Mouse (Mus musculus): ENCODE data around the gene Exoc6. TPM values are rescaled to one million over a fixed set of nuclear protein-coding genes. Genes with fewer than 3 reads are reported as not detected.

The Exoc6 gene
- total and polyA plus RNA-seq, 3 experiments: 30.2 to 41.2 TPM; not detected in 1

DNA sequence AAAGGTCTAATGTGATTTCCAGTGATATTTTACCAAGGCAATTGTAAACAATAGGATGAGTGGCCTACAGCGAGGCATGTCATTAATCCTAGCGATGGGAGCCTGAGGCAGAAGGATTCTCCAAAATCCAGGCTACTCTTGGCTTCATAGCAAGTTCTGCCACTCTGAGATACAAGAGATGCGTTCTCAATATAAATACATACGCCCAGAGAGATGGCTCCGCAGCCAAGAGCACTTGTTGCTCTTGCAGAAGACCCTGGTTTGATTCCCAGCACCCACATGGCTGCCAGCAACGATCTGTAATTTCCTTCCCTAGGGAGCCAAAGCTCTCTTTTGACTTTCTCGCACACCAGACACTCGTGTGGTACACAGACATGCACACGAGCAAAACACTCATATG is 20.9 kb upstream of the Exoc6 start:
- Histone ChIP-seq H3K4me1 (ENCODE audit: control insufficient read depth in 1 of 2, insufficient read depth in 2 of 2, low read length in 2 of 2) (peaks cover 9 to 20% of the 10 kb centered on the region in 2 experiments), H3K27me3 (ENCODE audit: control insufficient read depth in 1 of 2, insufficient read depth in 2 of 2, low read length in 2 of 2) (no peaks in the 10 kb centered on the region), H3K9me3 (replicated peaks; ENCODE audit: insufficient read depth, low read length) (no peaks in the 10 kb centered on the region), H3K27ac (ENCODE audit: control insufficient read depth, low read depth, low read length) (peak overlapping the region; percentile 78; the same call in 1 of the 2 replicates), H3K79me2 (ENCODE audit: control insufficient read depth, insufficient read depth, low read length, poor library complexity) (no peaks in the 10 kb centered on the region), H3K36me3 (ENCODE audit: control insufficient read depth in 1 of 2, insufficient read depth in 2 of 2, low read length in 2 of 2) (peaks cover 0 to 14% of the 10 kb centered on the region in 2 experiments; a peak in 2 of 4 replicates), H3K9ac (ENCODE audit: control insufficient read depth, low read depth, low read length, poor library complexity, severe bottlenecking) (no peak overlapping the region), H3K4me3 (ENCODE audit: control insufficient read depth in 1 of 2, insufficient read depth in 1 of 2, low read depth in 2 of 2, low read length in 2 of 2) (no peak overlapping the region)
- TF ChIP-seq EP300 (IDR thresholded peaks at IDR 0.05; ENCODE audit: low read depth in 1 of 2, low read length in 2 of 2) (no peak), ZC3H11A (IDR thresholded peaks at IDR 0.05; ENCODE audit: low read depth, low read length) (no peak), CHD2 (IDR thresholded peaks at IDR 0.05; ENCODE audit: low read length) (no peak), POLR2A (IDR thresholded peaks at IDR 0.05; ENCODE audit: control insufficient read depth in 1 of 2, insufficient read depth in 1 of 2, low read depth in 1 of 2, low read length in 2 of 2, poor library complexity in 1 of 2) (no peak), MYC (IDR thresholded peaks at IDR 0.05; ENCODE audit: low read depth, low read length) (no peak)
- no peak for DNase-seq (ENCODE audit: low read depth, low spot score)

DNA sequence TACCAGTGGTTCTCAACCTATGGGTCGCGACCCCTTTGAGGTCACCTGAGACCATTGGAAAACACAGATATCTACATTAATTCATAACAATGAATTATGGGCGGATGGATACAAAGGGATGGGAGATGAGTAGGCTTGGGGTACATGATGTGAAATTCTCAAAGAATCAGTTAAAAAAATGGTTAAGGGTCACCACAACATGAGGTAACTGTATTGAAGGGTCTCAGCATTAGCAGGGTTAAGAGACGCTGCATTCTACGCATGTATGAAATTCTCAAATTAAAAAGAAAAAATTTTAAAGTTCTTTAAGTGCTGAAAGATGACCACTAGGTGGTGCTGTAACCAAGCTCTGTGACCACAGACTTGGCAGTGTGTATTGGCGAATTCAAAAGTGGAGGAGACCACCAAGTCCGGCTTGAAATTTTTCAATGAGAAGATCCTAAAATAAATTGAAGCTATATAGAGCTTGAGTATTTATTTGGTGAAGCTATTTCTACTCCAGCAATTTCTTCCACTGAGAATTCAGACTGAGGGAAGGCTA is 20.2 kb upstream of the Exoc6 start:
- Histone ChIP-seq H3K79me2 (ENCODE audit: control insufficient read depth, insufficient read depth, low read length, poor library complexity) (no peaks in the 10 kb centered on the region), H3K27ac (ENCODE audit: control insufficient read depth, low read depth, low read length) (no peak overlapping the region), H3K9me3 (replicated peaks; ENCODE audit: insufficient read depth, low read length) (no peaks in the 10 kb centered on the region), H3K9ac (ENCODE audit: control insufficient read depth, low read depth, low read length, poor library complexity, severe bottlenecking) (no peak overlapping the region), H3K4me1 (ENCODE audit: control insufficient read depth in 1 of 2, insufficient read depth in 2 of 2, low read length in 2 of 2) (peaks cover 9 to 18% of the 10 kb centered on the region in 2 experiments), H3K4me3 (ENCODE audit: control insufficient read depth in 1 of 2, insufficient read depth in 1 of 2, low read depth in 2 of 2, low read length in 2 of 2) (peak overlapping the region in 1 of 2 experiments; percentile 33; a peak in 1 of 4 replicates), H3K36me3 (ENCODE audit: control insufficient read depth in 1 of 2, insufficient read depth in 2 of 2, low read length in 2 of 2) (peaks cover 0 to 14% of the 10 kb centered on the region in 2 experiments; a peak in 2 of 4 replicates), H3K27me3 (ENCODE audit: control insufficient read depth in 1 of 2, insufficient read depth in 2 of 2, low read length in 2 of 2) (no peaks in the 10 kb centered on the region)
- DNase-seq (ENCODE audit: low read depth, low spot score): peak; percentile 88
- TF ChIP-seq ZNF384 (IDR thresholded peaks at IDR 0.05; ENCODE audit: low read depth, low read length) (peak; percentile 71), USF2 (IDR thresholded peaks at IDR 0.05; ENCODE audit: borderline replicate concordance in 1 of 2, insufficient read depth in 1 of 2, low read depth in 1 of 2, low read length in 2 of 2) (no peak), MAFK (IDR thresholded peaks at IDR 0.05; ENCODE audit: borderline replicate concordance, low read depth, low read length) (no peak), RAD21 (IDR thresholded peaks at IDR 0.05; ENCODE audit: low read depth, low read length) (peak; percentile 91), MAX (IDR thresholded peaks at IDR 0.05; ENCODE audit: low read length) (no peak), POLR2A (IDR thresholded peaks at IDR 0.05; ENCODE audit: control insufficient read depth in 1 of 2, insufficient read depth in 1 of 2, low read depth in 1 of 2, low read length in 2 of 2, poor library complexity in 1 of 2) (no peak), CHD1 (IDR thresholded peaks at IDR 0.05; ENCODE audit: low read depth, low read length) (no peak), ELF1 (IDR thresholded peaks at IDR 0.05; ENCODE audit: low read depth, low read length) (no peak), RCOR1 (IDR thresholded peaks at IDR 0.05; ENCODE audit: low read depth, low read length) (no peak), USF1 (IDR thresholded peaks at IDR 0.05; ENCODE audit: low read depth, low read length) (no peak), KAT2A (conservative IDR thresholded peaks at IDR 0.05; ENCODE audit: low read depth, low read length) (no peak), ETS1 (IDR thresholded peaks at IDR 0.05; ENCODE audit: low read depth, low read length) (no peak), POLR2AphosphoS2 (IDR thresholded peaks at IDR 0.05; ENCODE audit: low read length) (no peak), TBP (IDR thresholded peaks at IDR 0.05; ENCODE audit: low read depth, low read length) (0 out of 2 replicates have a peak, but pooled peaks have one; percentile 22), MEF2A (IDR thresholded peaks at IDR 0.05; ENCODE audit: extremely low read depth, insufficient replicate concordance, low read depth, low read length, poor library complexity, severe bottlenecking) (no peak), SMC3 (IDR thresholded peaks at IDR 0.05; ENCODE audit: low read depth, low read length) (peak; percentile 78), UBTF (IDR thresholded peaks at IDR 0.05; ENCODE audit: borderline replicate concordance, insufficient read depth, low read depth, low read length) (no peak), TAL1 (IDR thresholded peaks at IDR 0.05; ENCODE audit: low read length) (no peak), BHLHE40 (IDR thresholded peaks at IDR 0.05; ENCODE audit: borderline replicate concordance, low read depth, low read length) (no peak), ZC3H11A (IDR thresholded peaks at IDR 0.05; ENCODE audit: low read depth, low read length) (peak; percentile 65), MAZ (IDR thresholded peaks at IDR 0.05; ENCODE audit: low read depth, low read length) (no peak), MYC (IDR thresholded peaks at IDR 0.05; ENCODE audit: low read depth, low read length) (0 out of 2 replicates have a peak, but pooled peaks have one; percentile 53), GATA1 (IDR thresholded peaks at IDR 0.05; ENCODE audit: low read depth, low read length) (no peak), EP300 (IDR thresholded peaks at IDR 0.05; ENCODE audit: low read depth in 1 of 2, low read length in 2 of 2) (no peak; a peak in 1 of 4 replicates), POLR2AphosphoS5 (IDR thresholded peaks at IDR 0.05; ENCODE audit: borderline replicate concordance, low read depth, low read length) (no peak), SIN3A (IDR thresholded peaks at IDR 0.05; ENCODE audit: low read length) (peak; percentile 45; the same call in 1 of the 2 replicates), GABPA (IDR thresholded peaks at IDR 0.05; ENCODE audit: low read depth, low read length) (no peak), ZMIZ1 (IDR thresholded peaks at IDR 0.05; ENCODE audit: low read depth, low read length) (no peak), MXI1 (IDR thresholded peaks at IDR 0.05; ENCODE audit: low read depth, low read length) (no peak)
